Mouse (Mus musculus) CH12F3 (cell line): ENCODE results near the gene Pla2g1b.
"Not testable (repeated sequence)": the region's sequence is repeated elsewhere in the genome, so short reads cannot be mapped to it uniquely, and the experiment has no call there.

Source experiments
- in situ Hi-C: fragments of 300-500 bp; cut with MboI; formaldehyde crosslinking; loops from 2 replicates; pipeline ENCODE4 v1.14.3; 2020; ENCODE audit warnings: low sequenced_read_pairs

Pla2g1b gene

GRCm38 (mm10) chr5:115500383-115500935, 34.4 kb downstream of the Pla2g1b start:
- in situ Hi-C loops = loop anchor here (5.0 kb wide), 1 partner anchor 42 kb away; no protein-coding TSS in a partner anchor

- in situ Hi-C loops = loop anchor here (5.0 kb wide), 1 partner anchor 39 kb away; no protein-coding TSS in a partner anchor
Measured at GRCm38 (mm10) chr5:115503035-115503434, 37.0 kb downstream of the Pla2g1b start.

GRCm38 (mm10) chr5:115505617-115506016, 39.6 kb downstream of the Pla2g1b start:
- in situ Hi-C loops = not testable (repeated sequence)

- in situ Hi-C loops = no loop called here
Measured at GRCm38 (mm10) chr5:115506454-115507201, 40.6 kb downstream of the Pla2g1b start, which contains the start of gene Pxn. Gene Pxn (plus strand): TSS chr5:115506676.

GRCm38 (mm10) chr5:115507267-115507980, 41.4 kb downstream of the Pla2g1b start:
- in situ Hi-C loops = no loop called here

- in situ Hi-C loops = no loop called here
Measured at GRCm38 (mm10) chr5:115507981-115508858, 42.2 kb downstream of the Pla2g1b start.

- in situ Hi-C loops = no loop called here
Measured at GRCm38 (mm10) chr5:115508859-115509147, 42.7 kb downstream of the Pla2g1b start.

- in situ Hi-C loops = no loop called here
Measured at GRCm38 (mm10) chr5:115509321-115509761, 43.3 kb downstream of the Pla2g1b start.

GRCm38 (mm10) chr5:115509790-115510689, 44.0 kb downstream of the Pla2g1b start:
- in situ Hi-C loops = no loop called here

- in situ Hi-C loops = no loop called here
Measured at GRCm38 (mm10) chr5:115512375-115512774, 46.3 kb downstream of the Pla2g1b start.

GRCm38 (mm10) chr5:115513246-115513645, 47.2 kb downstream of the Pla2g1b start:
- in situ Hi-C loops = no loop called here

- in situ Hi-C loops = no loop called here
Measured at GRCm38 (mm10) chr5:115513721-115514120, 47.7 kb downstream of the Pla2g1b start.

GRCm38 (mm10) chr5:115514346-115514745, 48.3 kb downstream of the Pla2g1b start:
- in situ Hi-C loops = no loop called here

GRCm38 (mm10) chr5:115514896-115515587, 49.0 kb downstream of the Pla2g1b start:
- in situ Hi-C loops = no loop called here

GRCm38 (mm10) chr5:115516081-115516907, 50.2 kb downstream of the Pla2g1b start:
- in situ Hi-C loops = no loop called here

- in situ Hi-C loops = no loop called here
Measured at GRCm38 (mm10) chr5:115516908-115517307, 50.8 kb downstream of the Pla2g1b start.

- in situ Hi-C loops = no loop called here
Measured at GRCm38 (mm10) chr5:115517501-115517900, 51.4 kb downstream of the Pla2g1b start.

- in situ Hi-C loops = not testable (repeated sequence)
Measured at GRCm38 (mm10) chr5:115518214-115518613, 52.2 kb downstream of the Pla2g1b start.
